Mouse (Mus musculus): ENCODE results near the gene Syce3. TPM values are rescaled to one million over a fixed set of nuclear protein-coding genes. Genes with fewer than 3 reads are reported as not detected.

Syce3 gene
- polyA plus RNA-seq, 1 experiment from 2014 or later, result not detected

GRCm38 (mm10) chr15:89421938-89422337 lies 11.6 kb upstream of the Syce3 start:
- ATAC-seq (ENCODE audit: insufficient read depth), result no peak
- Histone ChIP-seq H3K4me2 (no peak overlapping the region), H3K4me3 (replicated peaks) (no peak overlapping the region), H3K36me3 (replicated peaks) (peaks cover 29% of the 10 kb centered on the region), H3K4me1 (replicated peaks) (peaks cover 9% of the 10 kb centered on the region), H3K27me3 (no peaks in the 10 kb centered on the region), H3K9me3 (replicated peaks) (no peaks in the 10 kb centered on the region), H3K9ac (no peak overlapping the region), H3K27ac (replicated peaks) (no peak overlapping the region)
- WGBS (ENCODE audit: insufficient replicate concordance), result 89% methylated on average over 9 of the region's 9 CpGs

- no peaks in the 10 kb centered on the region for H3K27me3 ChIP-seq
Measured at GRCm38 (mm10) chr15:89415282-89415681, 5.0 kb upstream of the Syce3 start.

GRCm38 (mm10) chr15:89406691-89407090 lies 3.6 kb downstream of the Syce3 start:
- Histone ChIP-seq H3K9ac (no peak overlapping the region), H3K4me3 (replicated peaks) (no peak overlapping the region), H3K4me1 (replicated peaks) (no peaks in the 10 kb centered on the region), H3K27ac (replicated peaks) (no peak overlapping the region), H3K36me3 (replicated peaks) (no peaks in the 10 kb centered on the region), H3K4me2 (no peak overlapping the region), H3K9me3 (replicated peaks) (no peaks in the 10 kb centered on the region), H3K27me3 (no peaks in the 10 kb centered on the region)
- ATAC-seq (ENCODE audit: insufficient read depth), result no peak

More at GRCm38 (mm10) chr15:89415282-89415681, 5.0 kb upstream of the Syce3 start:
- 76% methylated on average over 8 of the region's 8 CpGs for whole genome bisulfite sequencing (ENCODE audit: insufficient replicate concordance)
- Histone ChIP-seq H3K36me3 (replicated peaks) (0 out of 2 replicates have a peak, but pooled peaks cover 16% of the 10 kb centered on the region), H3K9me3 (replicated peaks) (no peaks in the 10 kb centered on the region), H3K4me2 (no peak overlapping the region), H3K9ac (no peak overlapping the region), H3K27ac (replicated peaks) (no peak overlapping the region), H3K4me3 (replicated peaks) (no peak overlapping the region), H3K4me1 (replicated peaks) (no peaks in the 10 kb centered on the region)
- no peak for ATAC-seq (ENCODE audit: insufficient read depth)

GRCm38 (mm10) chr15:89404831-89405623 lies 5.3 kb downstream of the Syce3 start:
- Histone ChIP-seq H3K4me3 (replicated peaks) (no peak overlapping the region), H3K27ac (replicated peaks) (no peak overlapping the region), H3K4me1 (replicated peaks) (no peaks in the 10 kb centered on the region), H3K9ac (no peak overlapping the region), H3K4me2 (no peak overlapping the region), H3K9me3 (replicated peaks) (no peaks in the 10 kb centered on the region), H3K27me3 (no peaks in the 10 kb centered on the region), H3K36me3 (replicated peaks) (no peaks in the 10 kb centered on the region)
- ATAC-seq (ENCODE audit: insufficient read depth), result no peak
- 61% methylated on average over 10 of the region's 10 CpGs for WGBS (ENCODE audit: insufficient replicate concordance)

GRCm38 (mm10) chr15:89402471-89402870 lies 7.8 kb downstream of the Syce3 start:
- Histone ChIP-seq H3K27me3 (no peaks in the 10 kb centered on the region), H3K9me3 (replicated peaks) (no peaks in the 10 kb centered on the region), H3K4me3 (replicated peaks) (no peak overlapping the region), H3K4me1 (replicated peaks) (no peaks in the 10 kb centered on the region), H3K27ac (replicated peaks) (no peak overlapping the region), H3K36me3 (replicated peaks) (no peaks in the 10 kb centered on the region), H3K9ac (no peak overlapping the region), H3K4me2 (no peak overlapping the region)
- WGBS (ENCODE audit: insufficient replicate concordance), result 74% methylated on average over 1 of the region's 1 CpGs
- ATAC-seq (ENCODE audit: insufficient read depth), result no peak

GRCm38 (mm10) chr15:89399716-89400115 lies 10.6 kb downstream of the Syce3 start:
- Histone ChIP-seq H3K4me1 (replicated peaks) (no peaks in the 10 kb centered on the region), H3K36me3 (replicated peaks) (no peaks in the 10 kb centered on the region), H3K4me2 (no peak overlapping the region), H3K27me3 (no peaks in the 10 kb centered on the region), H3K4me3 (replicated peaks) (no peak overlapping the region), H3K9ac (no peak overlapping the region), H3K27ac (replicated peaks) (no peak overlapping the region), H3K9me3 (replicated peaks) (no peaks in the 10 kb centered on the region)
- WGBS (ENCODE audit: insufficient replicate concordance), result 6% methylated on average over 1 of the region's 1 CpGs
- no peak for ATAC-seq (ENCODE audit: insufficient read depth)

GRCm38 (mm10) chr15:89398146-89398545 lies 12.2 kb downstream of the Syce3 start:
- ATAC-seq (ENCODE audit: insufficient read depth), result no peak
- H3K4me1 ChIP-seq (replicated peaks), result no peaks in the 10 kb centered on the region
- no peak overlapping the region for H3K4me2 ChIP-seq
- H3K36me3 ChIP-seq (replicated peaks), result no peaks in the 10 kb centered on the region
- H3K9ac ChIP-seq, result no peak overlapping the region
- no peaks in the 10 kb centered on the region for H3K9me3 ChIP-seq (replicated peaks)
- no peak overlapping the region for H3K27ac ChIP-seq (replicated peaks)
- WGBS (ENCODE audit: insufficient replicate concordance), result 43% methylated on average over 2 of the region's 2 CpGs
- no peak overlapping the region for H3K4me3 ChIP-seq (replicated peaks)
- H3K27me3 ChIP-seq, result no peaks in the 10 kb centered on the region

GRCm38 (mm10) chr15:89396883-89397282 lies 13.4 kb downstream of the Syce3 start:
- Histone ChIP-seq H3K4me1 (replicated peaks) (no peaks in the 10 kb centered on the region), H3K4me2 (no peak overlapping the region), H3K9me3 (replicated peaks) (no peaks in the 10 kb centered on the region), H3K4me3 (replicated peaks) (no peak overlapping the region), H3K27me3 (no peaks in the 10 kb centered on the region), H3K9ac (no peak overlapping the region), H3K36me3 (replicated peaks) (no peaks in the 10 kb centered on the region), H3K27ac (replicated peaks) (no peak overlapping the region)
- ATAC-seq (ENCODE audit: insufficient read depth), result peak; percentile 44; the same call in 1 of the 2 replicates
- 62% methylated on average over 4 of the region's 4 CpGs for WGBS (ENCODE audit: insufficient replicate concordance)

GRCm38 (mm10) chr15:89390081-89390480 lies 20.2 kb downstream of the Syce3 start:
- H3K9ac ChIP-seq, result no peak overlapping the region
- 80% methylated on average over 10 of the region's 10 CpGs for WGBS (ENCODE audit: insufficient replicate concordance)
- no peak for ATAC-seq (ENCODE audit: insufficient read depth)
- no peaks in the 10 kb centered on the region for H3K4me1 ChIP-seq (replicated peaks)
- no peak overlapping the region for H3K27ac ChIP-seq (replicated peaks)
- no peak overlapping the region for H3K4me2 ChIP-seq
- H3K27me3 ChIP-seq, result 0 out of 2 replicates have a peak, but pooled peaks cover 2% of the 10 kb centered on the region
- no peak overlapping the region for H3K4me3 ChIP-seq (replicated peaks)
- no peaks in the 10 kb centered on the region for H3K9me3 ChIP-seq (replicated peaks)
- H3K36me3 ChIP-seq (replicated peaks), result no peaks in the 10 kb centered on the region

GRCm38 (mm10) chr15:89387127-89387526 lies 23.2 kb downstream of the Syce3 start:
- no peak overlapping the region for H3K9ac ChIP-seq
- no peak overlapping the region for H3K4me3 ChIP-seq (replicated peaks)
- no peaks in the 10 kb centered on the region for H3K4me1 ChIP-seq (replicated peaks)
- no peak overlapping the region for H3K4me2 ChIP-seq
- no peak for ATAC-seq (ENCODE audit: insufficient read depth)
- no peak overlapping the region for H3K27ac ChIP-seq (replicated peaks)
- no peaks in the 10 kb centered on the region for H3K9me3 ChIP-seq (replicated peaks)
- H3K36me3 ChIP-seq (replicated peaks), result no peaks in the 10 kb centered on the region
- 34% methylated on average over 12 of the region's 12 CpGs for WGBS (ENCODE audit: insufficient replicate concordance)
- 0 out of 2 replicates have a peak, but pooled peaks cover 10% of the 10 kb centered on the region for H3K27me3 ChIP-seq

GRCm38 (mm10) chr15:89384617-89385016 lies 25.7 kb downstream of the Syce3 start, which contains the start of gene Klhdc7b:
TSS of gene Klhdc7b (plus strand) at chr15:89384917.
- no peak; the same call in 1 of the 2 replicates for ATAC-seq (ENCODE audit: insufficient read depth)
- H3K9me3 ChIP-seq (replicated peaks), result no peaks in the 10 kb centered on the region
- H3K4me2 ChIP-seq, result no peak within 1 kb of the TSS
- H3K4me1 ChIP-seq (replicated peaks), result peaks cover 2% of the 10 kb centered on the region
- no peak within 1 kb of the TSS for H3K4me3 ChIP-seq (replicated peaks)
- no peak within 1 kb of the TSS for H3K9ac ChIP-seq
- WGBS (ENCODE audit: insufficient replicate concordance), result 75% methylated on average over 7 of the region's 7 CpGs
- H3K27ac ChIP-seq (replicated peaks), result no peak within 1 kb of the TSS
- H3K27me3 ChIP-seq, result peaks cover 21% of the 10 kb centered on the region
- H3K36me3 ChIP-seq (replicated peaks), result no peaks in the 10 kb centered on the region
